Mouse (Mus musculus) CD8-positive naive resting alpha-beta T cell, adult 2 months (primary cell): ENCODE data around the gene Zbtb4.

Experiments used
- DNase-seq, 2 experiments: peaks; one replicate each; pipeline ENCODE4 v3.0.0; 2022; ENCODE audit warnings: low read depth in 2 of 2, low spot score in 2 of 2

The Zbtb4 gene

DNA sequence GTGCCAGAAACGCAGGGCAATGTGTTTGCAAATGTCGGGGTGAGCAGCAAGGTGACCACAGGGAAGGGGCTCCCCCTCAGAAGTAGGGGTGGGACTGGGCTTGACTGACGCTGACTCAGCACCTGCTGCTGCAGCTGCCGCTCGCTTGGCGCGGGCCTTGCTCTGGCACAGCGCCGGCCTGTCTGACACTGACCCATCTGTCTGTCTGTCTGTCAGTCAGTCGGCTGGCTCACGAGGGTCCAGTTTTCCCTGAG is 34.4 kb downstream of the Zbtb4 start:
- no peak for DNase-seq

GRCm38 (mm10) chr11:69800392-69801197 is 34.9 kb downstream of the Zbtb4 start:
- DNase-seq: no peak

DNA sequence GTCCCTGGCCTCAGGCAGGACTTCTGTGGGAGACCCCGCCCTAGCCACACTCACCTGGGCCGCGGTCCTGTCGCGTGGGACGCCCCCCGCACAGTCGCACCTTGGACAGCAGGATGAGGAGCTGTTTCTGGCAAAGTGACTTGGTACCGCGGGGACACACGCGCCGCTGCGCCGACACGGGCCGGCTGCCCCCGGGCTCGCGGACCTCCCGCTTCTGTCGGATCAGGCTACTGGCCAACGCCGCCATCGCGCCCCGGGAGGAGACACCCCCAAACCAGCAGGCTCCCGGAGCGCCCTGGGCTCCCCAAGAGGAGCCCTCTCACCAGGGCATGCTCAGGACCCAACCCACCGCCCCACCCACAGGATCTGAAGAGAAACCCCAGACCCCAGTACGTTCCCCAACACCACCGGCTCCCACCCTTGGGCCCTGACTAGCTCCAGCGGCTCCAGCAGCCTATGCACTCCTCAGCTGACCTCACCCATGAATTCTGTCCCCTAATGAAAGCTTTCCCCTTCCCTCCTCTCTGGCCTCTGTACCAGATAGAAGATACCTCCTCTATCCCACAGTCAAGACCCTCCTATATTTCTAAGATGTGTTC is 35.8 kb downstream of the Zbtb4 start, which contains the start of gene Fgf11:
Gene Fgf11 (minus strand): TSS at position 479 of the 599 bp plus-strand sequence.
- DNase-seq: no peak

DNA sequence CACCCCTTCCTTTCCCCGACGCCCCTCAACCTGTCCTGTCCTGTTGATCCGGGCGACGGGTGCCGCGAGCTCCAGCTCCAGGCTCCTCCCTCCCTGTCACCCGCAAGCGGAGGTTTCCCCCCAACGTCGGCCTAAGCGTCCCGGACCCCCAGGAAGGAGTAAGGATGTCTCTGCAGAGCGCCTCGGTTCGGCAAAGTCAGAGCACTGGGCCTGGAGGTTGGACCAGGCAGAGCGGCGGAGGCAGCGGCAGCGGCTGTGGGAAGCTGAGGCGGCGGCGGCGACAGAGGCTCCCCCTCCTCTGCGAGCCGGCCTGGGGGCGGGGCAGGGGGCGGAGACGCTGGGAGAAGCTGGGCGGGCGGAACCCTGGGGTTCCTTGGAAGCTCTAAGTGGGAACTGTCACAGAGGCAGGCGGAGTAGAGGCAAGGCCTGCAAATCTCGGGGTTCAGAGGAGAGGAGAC is 37.0 kb downstream of the Zbtb4 start:
- DNase-seq: peak; percentile 28 to 48

DNA sequence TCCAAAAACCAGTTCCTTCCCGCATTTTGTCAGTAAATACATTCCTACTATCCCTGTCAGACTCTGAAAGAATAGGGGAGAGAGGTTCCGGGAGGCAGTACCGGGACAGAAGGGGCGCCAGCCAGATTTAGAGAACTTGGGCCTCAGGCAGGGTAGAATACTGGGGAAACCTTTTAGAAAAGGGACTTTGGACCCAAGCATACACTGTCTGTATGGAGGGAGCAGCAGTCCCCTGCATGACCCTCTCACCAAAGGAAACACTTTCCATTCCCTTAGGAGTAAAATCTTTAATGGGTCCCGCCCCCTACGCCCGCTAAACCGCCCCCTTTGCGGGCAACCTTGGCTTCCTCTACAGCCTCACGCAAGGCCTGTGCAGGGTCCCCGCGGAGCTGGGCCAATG is 37.6 kb downstream of the Zbtb4 start:
- DNase-seq: no peak

- DNase-seq: peak; percentile 52 to 65
Observed at GRCm38 (mm10) chr11:69803786-69804651, 38.3 kb downstream of the Zbtb4 start.

DNA sequence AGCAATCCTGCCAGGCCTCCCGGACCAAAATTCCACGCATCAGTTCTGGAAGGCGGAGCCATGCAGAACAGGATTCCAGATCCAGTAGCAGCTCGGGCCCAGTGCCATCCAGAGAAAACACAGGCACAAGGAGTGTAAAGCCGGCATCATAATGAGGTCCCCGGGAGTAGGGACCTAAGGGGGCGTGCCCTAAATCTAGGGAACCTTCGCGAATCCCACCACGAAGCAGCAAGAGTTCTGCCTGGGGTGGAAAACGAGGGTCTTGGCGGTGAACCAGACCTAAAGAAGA is 38.9 kb downstream of the Zbtb4 start:
- no peak for DNase-seq

GRCm38 (mm10) chr11:69804972-69805909 is 39.5 kb downstream of the Zbtb4 start, which contains the start of gene Tmem102:
Tmem102 (minus strand) TSS chr11:69805624.
- DNase-seq: no peak

- DNase-seq: no peak
Observed at GRCm38 (mm10) chr11:69806378-69806777, 40.7 kb downstream of the Zbtb4 start.

- DNase-seq: no peak
Observed at GRCm38 (mm10) chr11:69807641-69808040, 41.9 kb downstream of the Zbtb4 start.

DNA sequence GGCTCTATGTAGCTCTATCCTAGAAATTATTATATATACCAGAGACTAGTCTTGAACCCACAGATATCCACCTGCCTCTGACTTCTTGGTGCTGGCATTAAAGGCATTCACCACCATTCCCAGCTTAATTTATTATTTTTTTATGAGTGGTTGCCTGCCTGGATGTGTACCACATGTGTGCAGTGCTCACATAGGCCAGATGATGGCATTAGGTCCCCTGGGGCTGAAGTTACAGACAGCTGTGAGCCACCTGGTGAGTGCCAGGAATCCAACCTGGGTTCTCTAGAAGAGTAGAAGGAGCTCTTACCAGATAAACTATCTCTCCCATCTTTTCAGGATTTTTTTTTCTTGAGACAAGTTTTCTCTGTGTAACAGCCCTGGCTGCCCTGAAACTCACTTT is 44.6 kb downstream of the Zbtb4 start:
- no peak for DNase-seq

- DNase-seq: no peak
Observed at GRCm38 (mm10) chr11:69815155-69815554, 49.4 kb downstream of the Zbtb4 start, which contains the start of gene Gm39566. Gm39566 (minus strand) TSS chr11:69815298.

DNA sequence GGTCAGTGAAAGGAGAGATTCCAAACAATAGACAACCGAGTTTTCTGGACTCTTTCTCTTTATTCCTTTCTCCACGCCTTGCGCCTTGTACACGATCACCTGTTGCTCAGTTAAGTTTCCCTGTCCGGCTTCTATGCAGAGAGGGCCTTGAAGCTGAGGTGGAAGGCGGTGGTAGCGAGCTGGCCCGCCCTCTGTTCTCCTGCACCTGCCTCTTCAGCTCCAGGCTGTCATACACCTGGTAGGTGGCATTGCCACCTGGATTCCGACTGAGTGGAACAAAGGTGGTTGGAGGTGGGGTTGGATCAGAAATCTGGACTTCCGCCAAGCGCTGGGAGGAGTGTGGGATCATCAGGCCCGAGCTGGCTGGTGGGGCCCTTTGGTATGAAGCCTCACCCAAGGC is 50.8 kb downstream of the Zbtb4 start:
- no peak for DNase-seq

- no peak for DNase-seq
Observed at GRCm38 (mm10) chr11:69818365-69818764, 52.7 kb downstream of the Zbtb4 start, which contains the start of gene Spem2. Spem2 (minus strand) TSS chr11:69818465.

- DNase-seq: no peak
Observed at GRCm38 (mm10) chr11:69818871-69819270, 53.2 kb downstream of the Zbtb4 start.

DNA sequence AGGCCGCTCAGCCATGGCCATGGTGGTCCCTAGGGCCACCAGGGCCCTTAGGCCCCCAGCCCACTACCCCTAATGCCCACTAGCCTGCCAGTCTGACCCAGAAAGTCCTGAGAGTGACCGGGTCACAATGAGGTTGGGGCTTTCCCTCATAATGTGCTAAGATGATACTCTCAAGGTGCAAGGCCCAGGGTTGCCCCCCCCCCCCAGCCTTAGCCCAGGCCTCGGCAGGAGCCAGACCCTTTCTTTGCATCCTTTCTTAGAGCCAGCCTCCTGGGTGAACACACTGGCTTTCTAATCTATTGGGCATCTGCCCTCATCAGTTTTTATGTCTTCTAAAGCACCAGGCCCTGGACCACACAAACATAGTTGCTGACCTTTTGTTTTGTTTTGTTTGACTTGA is 56.4 kb downstream of the Zbtb4 start, which contains the start of gene Spem1:
Gene Spem1 (minus strand): TSS at position 101 of the 400 bp plus-strand sequence.
- no peak for DNase-seq

DNA sequence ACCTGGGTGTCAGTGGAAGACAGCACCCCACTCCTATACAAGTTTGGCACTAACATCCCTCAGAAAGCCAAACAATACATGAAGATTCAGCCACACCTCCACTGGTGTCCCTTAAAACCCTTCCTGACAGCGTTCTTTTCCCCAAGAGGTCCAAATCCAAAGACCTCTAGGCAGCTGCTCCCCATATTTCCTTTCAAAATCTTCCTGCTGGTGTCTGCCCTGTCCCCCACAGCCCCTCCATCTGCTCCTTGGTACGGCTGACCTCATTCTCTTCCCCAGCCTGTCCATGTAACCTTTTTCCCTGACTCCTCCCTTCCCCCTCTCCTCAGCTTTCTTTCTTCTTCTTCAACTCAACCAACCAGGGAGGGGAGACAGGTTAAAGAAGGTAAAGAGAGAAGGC is 57.7 kb downstream of the Zbtb4 start:
- no peak for DNase-seq

DNA sequence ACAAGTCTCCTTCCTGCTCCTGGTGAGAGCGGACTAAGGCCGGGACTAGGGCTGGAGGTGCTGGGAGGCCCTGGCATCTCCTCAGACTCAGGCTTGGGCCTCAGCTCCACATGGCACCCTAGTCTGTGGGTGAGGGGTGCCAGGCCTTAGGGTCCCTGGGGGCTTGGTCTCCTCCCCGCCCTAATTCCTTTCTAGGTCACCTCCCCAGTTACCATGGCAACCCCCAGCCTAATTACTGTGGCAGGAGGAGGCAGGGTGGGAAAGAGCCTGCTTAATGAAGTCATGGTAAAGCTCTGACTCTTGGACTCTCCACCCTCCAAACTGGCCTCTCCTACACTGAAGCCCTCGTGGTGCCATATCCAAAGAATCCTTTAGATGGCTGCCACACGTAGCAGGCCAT is 63.1 kb downstream of the Zbtb4 start:
- no peak for DNase-seq

- no peak for DNase-seq
Observed at GRCm38 (mm10) chr11:69833554-69833953, 67.8 kb downstream of the Zbtb4 start.
